Comparison of ENCODE assay signal across 17 mouse cellular contexts in the genomic region with DNA sequence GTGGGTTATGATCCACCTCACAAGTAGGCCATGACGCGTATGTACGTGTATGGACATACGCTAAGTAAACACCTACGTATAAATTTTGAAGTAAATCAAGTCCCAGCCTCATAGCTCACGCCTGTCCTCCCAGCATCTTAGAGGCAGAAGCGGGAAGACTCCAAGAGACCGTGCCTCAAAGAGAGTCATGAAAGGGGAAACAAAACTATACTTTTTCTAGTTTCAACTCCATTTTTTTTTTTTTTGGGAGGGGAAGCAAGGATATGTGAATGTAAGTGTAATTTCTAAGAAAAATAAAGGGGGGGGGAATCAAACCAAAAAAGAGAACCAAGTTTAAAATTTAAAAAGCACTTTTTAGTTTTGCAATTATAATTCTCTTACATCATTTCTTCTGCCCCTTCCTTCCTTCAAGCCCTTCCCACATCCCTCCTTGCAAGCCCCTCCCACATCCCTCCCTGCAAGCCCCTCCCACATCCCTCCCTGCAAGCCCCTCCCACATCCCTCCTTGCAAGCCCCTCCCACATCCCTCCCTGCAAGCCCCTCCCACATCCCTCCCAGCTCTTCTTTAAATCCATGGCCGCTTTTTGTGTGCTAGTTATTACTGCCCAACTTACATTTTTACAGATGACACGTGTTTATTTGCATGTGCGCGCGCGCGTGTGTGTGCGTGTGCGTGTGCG.
DNase-seq lines count a peak whose midpoint lies in the region; ATAC-seq and TF ChIP-seq lines count a peak whose summit lies in the region.
"Had no signal": no experiment of that assay in that cellular context is flagged by ENCODE, and none has a peak within 500 bp of the region (broad histone marks: within the 10 kb centered on the region; RNA-seq: fewer than 3 reads in every experiment).

No protein-coding gene starts in this region.

- no peak for ATAC-seq in hindbrain, postnatal 0 days
- no peak for ATAC-seq in forebrain, embryonic 14.5 days
- ATAC-seq in midbrain, embryonic 11.5 days (ENCODE audit: low FRiP score), result no peak
- no peak for ATAC-seq in cerebellum, adult (ENCODE audit: insufficient number of reproducible peaks, low FRiP score, low TSS enrichment)
- ATAC-seq: intestine, embryonic 16.5 days had no signal

- no peak overlapping the region for H3K4me3 ChIP-seq in hindbrain, embryonic 10.5 days
- H3K4me3 ChIP-seq in hindbrain, postnatal 0 days (ENCODE audit: low read length), result no peak overlapping the region
- H3K4me3 ChIP-seq in ES-E14 (ENCODE audit: insufficient read depth in 1 of 2, low read depth in 1 of 2, low read length in 2 of 2, poor library complexity in 1 of 2, severe bottlenecking in 1 of 2), result peak overlapping the region in 1 of 2 experiments; percentile 38; a peak in 2 of 4 replicates
- no peak overlapping the region for H3K4me3 ChIP-seq in forebrain, embryonic 14.5 days (ENCODE audit: low read depth, low read length)
- H3K4me3 ChIP-seq in midbrain, embryonic 11.5 days (ENCODE audit: low read depth, low read length), result no peak overlapping the region
- H3K4me3 ChIP-seq in kidney, adult 2 months (ENCODE audit: insufficient read depth, low read depth, low read length), result no peak overlapping the region
- H3K4me3 ChIP-seq in heart, embryonic 10.5 days, result no peak overlapping the region

- H3K4me1 ChIP-seq in hindbrain, embryonic 10.5 days (replicated peaks), result peaks cover 49% of the 10 kb centered on the region
- H3K4me1 ChIP-seq in hindbrain, postnatal 0 days (ENCODE audit: insufficient read depth, low read length), result peaks cover 20% of the 10 kb centered on the region; the same call in 1 of the 2 replicates
- peaks cover 0 to 2% of the 10 kb centered on the region in 2 experiments; a peak in 1 of 4 replicates for H3K4me1 ChIP-seq in ES-E14 (ENCODE audit: control insufficient read depth in 2 of 2, insufficient read depth in 2 of 2, low read length in 2 of 2, poor library complexity in 1 of 2)
- H3K4me1 ChIP-seq in forebrain, embryonic 14.5 days (ENCODE audit: control insufficient read depth, insufficient read depth, low read length), result peaks cover 42% of the 10 kb centered on the region
- H3K4me1 ChIP-seq in midbrain, embryonic 11.5 days (ENCODE audit: control insufficient read depth, insufficient read depth, low read length), result peaks cover 40% of the 10 kb centered on the region
- no peaks in the 10 kb centered on the region for H3K4me1 ChIP-seq in kidney, adult 2 months (ENCODE audit: control insufficient read depth, insufficient read depth, low read length)
- peaks cover 28% of the 10 kb centered on the region for H3K4me1 ChIP-seq in heart, embryonic 10.5 days

- in situ Hi-C loops in ES-E14 (cut with MboI; ENCODE audit: low sequenced_read_pairs in 2 of 2, unreplicated experiment in 2 of 2), result loop anchor here in 1 of 2 experiments (25.0 kb wide), 1 partner anchor 355 kb away; no protein-coding TSS in a partner anchor

- peak overlapping the region; percentile 79; the same call in 1 of the 2 replicates for H3K27ac ChIP-seq in hindbrain, embryonic 10.5 days
- no peak overlapping the region for H3K27ac ChIP-seq in hindbrain, postnatal 0 days
- H3K27ac ChIP-seq in ES-E14 (ENCODE audit: insufficient read depth, low read depth, low read length, poor library complexity, severe bottlenecking), result 0 out of 2 replicates have a peak overlapping the region, but pooled peaks have one; percentile 19
- peak overlapping the region; percentile 89 for H3K27ac ChIP-seq in forebrain, embryonic 14.5 days (ENCODE audit: low read depth, low read length)
- H3K27ac ChIP-seq in midbrain, embryonic 11.5 days (ENCODE audit: low read depth, low read length), result peak overlapping the region; percentile 69; the same call in 1 of the 2 replicates
- no peak overlapping the region for H3K27ac ChIP-seq in kidney, adult 2 months (ENCODE audit: insufficient read depth, low read depth, low read length)
- no peak overlapping the region for H3K27ac ChIP-seq in heart, embryonic 10.5 days
- H3K27ac ChIP-seq: macrophage had no signal

- peaks cover 41% of the 10 kb centered on the region for H3K36me3 ChIP-seq in hindbrain, embryonic 10.5 days
- H3K36me3 ChIP-seq in hindbrain, postnatal 0 days (ENCODE audit: insufficient read depth, low read length), result peaks cover 4% of the 10 kb centered on the region; the same call in 1 of the 2 replicates
- no peaks in the 10 kb centered on the region for H3K36me3 ChIP-seq in ES-E14 (ENCODE audit: control insufficient read depth, insufficient read depth, low read length, poor library complexity, severe bottlenecking)
- peaks cover 32% of the 10 kb centered on the region for H3K36me3 ChIP-seq in forebrain, embryonic 14.5 days (ENCODE audit: control insufficient read depth, insufficient read depth, low read length)
- H3K36me3 ChIP-seq in midbrain, embryonic 11.5 days (ENCODE audit: control insufficient read depth, insufficient read depth, low read length), result no peaks in the 10 kb centered on the region; the same call in 1 of the 2 replicates
- H3K36me3 ChIP-seq in kidney, adult 2 months (ENCODE audit: control insufficient read depth, insufficient read depth, low read length), result no peaks in the 10 kb centered on the region
- no peaks in the 10 kb centered on the region for H3K36me3 ChIP-seq in heart, embryonic 10.5 days

- no peak overlapping the region for H3K9ac ChIP-seq in hindbrain, postnatal 0 days (replicated peaks; ENCODE audit: low read length)
- no peak overlapping the region for H3K9ac ChIP-seq in ES-E14 (ENCODE audit: insufficient read depth, low read depth, low read length, poor library complexity, severe bottlenecking)
- no peak overlapping the region for H3K9ac ChIP-seq in forebrain, embryonic 14.5 days (ENCODE audit: low read length)
- no peak overlapping the region for H3K9ac ChIP-seq in midbrain, embryonic 11.5 days (ENCODE audit: low read length)

- TF ChIP-seq CTCF in hindbrain, postnatal 0 days (IDR thresholded peaks at IDR 0.05; ENCODE audit: low read depth), result no peak
- no peak for TF ChIP-seq CTCF in kidney, adult 2 months (conservative IDR thresholded peaks at IDR 0.05; ENCODE audit: insufficient read depth, insufficient read length, low read depth, low read length)

- H3K27me3 ChIP-seq in hindbrain, embryonic 10.5 days (ENCODE audit: insufficient read depth, poor library complexity, severe bottlenecking), result no peaks in the 10 kb centered on the region
- H3K27me3 ChIP-seq in hindbrain, postnatal 0 days (ENCODE audit: insufficient read depth, low read length), result no peaks in the 10 kb centered on the region
- no peaks in the 10 kb centered on the region for H3K27me3 ChIP-seq in forebrain, embryonic 14.5 days (replicated peaks; ENCODE audit: control insufficient read depth, insufficient read depth, low read length)
- no peaks in the 10 kb centered on the region for H3K27me3 ChIP-seq in midbrain, embryonic 11.5 days (ENCODE audit: control insufficient read depth, insufficient read depth, low read length)
- no peaks in the 10 kb centered on the region for H3K27me3 ChIP-seq in kidney, adult 2 months (replicated peaks; ENCODE audit: control insufficient read depth, insufficient read depth, low read length)
- H3K27me3 ChIP-seq in heart, embryonic 10.5 days (ENCODE audit: insufficient read depth, poor library complexity, severe bottlenecking), result no peaks in the 10 kb centered on the region

- no peak for DNase-seq in hindbrain, embryonic 10.5 days (ENCODE audit: low spot score)
- no peak for DNase-seq in hindbrain, postnatal 0 days (ENCODE audit: low spot score)
- DNase-seq in ES-E14 (ENCODE audit: low read depth, low spot score), result peak; percentile 50
- no peak for DNase-seq in forebrain, embryonic 14.5 days (ENCODE audit: low spot score)
- DNase-seq in midbrain, embryonic 11.5 days (ENCODE audit: low spot score, missing footprints), result peak; percentile 37
- no peak for DNase-seq in kidney, adult 2 months
- DNase-seq in heart, embryonic 10.5 days (ENCODE audit: low spot score), result no peak
- DNase-seq: adrenal gland, postnatal 25 days; cerebellum, postnatal 25 days; heart, adult 18-20 months; kidney, postnatal 10 days; layer of hippocampus, adult 9-11 months; lung, adult 2 months; right cerebral cortex, postnatal 4 days had no signal

- H3K9me3 ChIP-seq in hindbrain, embryonic 10.5 days, result no peaks in the 10 kb centered on the region
- H3K9me3 ChIP-seq in hindbrain, postnatal 0 days (ENCODE audit: low read length), result no peaks in the 10 kb centered on the region
- no peaks in the 10 kb centered on the region for H3K9me3 ChIP-seq in ES-E14 (ENCODE audit: control insufficient read depth, insufficient read depth, low read depth, low read length)
- H3K9me3 ChIP-seq in forebrain, embryonic 14.5 days (replicated peaks; ENCODE audit: control insufficient read depth, low read length), result no peaks in the 10 kb centered on the region
- no peaks in the 10 kb centered on the region for H3K9me3 ChIP-seq in midbrain, embryonic 11.5 days (ENCODE audit: control insufficient read depth, low read length)
- H3K9me3 ChIP-seq in heart, embryonic 10.5 days, result no peaks in the 10 kb centered on the region

- WGBS in hindbrain, embryonic 10.5 days, result 93% methylated on average over 18 of the region's 18 CpGs
- 93% methylated on average over 18 of the region's 18 CpGs for WGBS in hindbrain, postnatal 0 days
- 88% methylated on average over 18 of the region's 18 CpGs for WGBS in forebrain, embryonic 14.5 days
- 90% methylated on average over 18 of the region's 18 CpGs for WGBS in midbrain, embryonic 11.5 days
- 94% methylated on average over 18 of the region's 18 CpGs for WGBS in kidney, adult 2 months
- WGBS in heart, embryonic 10.5 days, result 89% methylated on average over 18 of the region's 18 CpGs

- no peak overlapping the region for H3K4me2 ChIP-seq in hindbrain, postnatal 0 days (ENCODE audit: low read depth, low read length)
- H3K4me2 ChIP-seq in forebrain, embryonic 14.5 days (ENCODE audit: low read length), result no peak overlapping the region
- no peak overlapping the region for H3K4me2 ChIP-seq in midbrain, embryonic 11.5 days

- TF ChIP-seq POLR2A in kidney, adult 2 months (IDR thresholded peaks at IDR 0.05; ENCODE audit: low read depth, low read length), result no peak

TF ChIP-seq in ES-E14, 5 proteins besides CTCF, POLR2A, EP300 and RAD21:
- TF ChIP-seq CHD2 (IDR thresholded peaks at IDR 0.05; ENCODE audit: low read depth, low read length), result no peak
- no peak for TF ChIP-seq MAFK (IDR thresholded peaks at IDR 0.05; ENCODE audit: insufficient read depth, low read depth, low read length)
- TF ChIP-seq ZC3H11A (IDR thresholded peaks at IDR 0.05; ENCODE audit: borderline replicate concordance, low read depth, low read length), result no peak
- no peak for TF ChIP-seq ZNF384 (IDR thresholded peaks at IDR 0.05; ENCODE audit: low read depth, low read length)
- no peak for TF ChIP-seq HCFC1 (IDR thresholded peaks at IDR 0.05; ENCODE audit: borderline replicate concordance, insufficient read depth, low read length)

Comparison
In these comparisons a context has a peak if more than half of its experiments do, and no peak if none do; other contexts are left out.
1. H3K27ac ChIP-seq: peak in hindbrain, embryonic 10.5 days (single experiment), ES-E14 (single experiment), forebrain, embryonic 14.5 days (single experiment) and midbrain, embryonic 11.5 days (single experiment); none in hindbrain, postnatal 0 days (single experiment), kidney, adult 2 months (single experiment) and heart, embryonic 10.5 days (single experiment).
2. DNase-seq: peak in ES-E14 (single experiment) and midbrain, embryonic 11.5 days (single experiment); none in hindbrain, embryonic 10.5 days (single experiment), hindbrain, postnatal 0 days (single experiment), forebrain, embryonic 14.5 days (single experiment), kidney, adult 2 months (single experiment) and heart, embryonic 10.5 days (single experiment).